Mouse (Mus musculus): ENCODE results near the gene Klhl22. TPM values are rescaled to one million over a fixed set of nuclear protein-coding genes. Genes with fewer than 3 reads are reported as not detected.

The Klhl22 gene
- total and polyA plus RNA-seq, 3 experiments = not detected

GRCm38 (mm10) chr16:17802456-17802838, 43.0 kb downstream of the Klhl22 start:
- H3K27me3 ChIP-seq (replicated peaks) = peaks cover 44% of the 10 kb centered on the region
- H3K4me1 ChIP-seq (ENCODE audit: control insufficient read depth in 1 of 2, insufficient read depth in 2 of 2) = no peaks in the 10 kb centered on the region
- in situ Hi-C loops (cut with MboI; ENCODE audit: low pct_ligation_motif_present, low pct_unique_long_range_greater_than_20kb, low sequenced_read_pairs) = no loop called here
- no peaks in the 10 kb centered on the region for H3K79me2 ChIP-seq (replicated peaks; ENCODE audit: control insufficient read depth, extremely low read depth, insufficient read depth, poor library complexity, severe bottlenecking)
- no peak overlapping the region for H3K9ac ChIP-seq (ENCODE audit: insufficient read depth, low read depth)
- H3K36me3 ChIP-seq (replicated peaks in 1 of 2; ENCODE audit: control insufficient read depth in 1 of 2, insufficient read depth in 1 of 2, low read length in 1 of 2) = no peaks in the 10 kb centered on the region
- no peak overlapping the region for H3K27ac ChIP-seq (ENCODE audit: insufficient read depth, low read depth)
- dilution Hi-C loops (cut with MboI; ENCODE audit: extremely low pct_ligation_motif_present, extremely low pct_unique_long_range_greater_than_20kb, low sequenced_read_pairs) = no loop called here
- no peak for TF ChIP-seq EP300 (IDR thresholded peaks at IDR 0.05; ENCODE audit: low read length)
- TF ChIP-seq RAD21 (IDR thresholded peaks at IDR 0.05; ENCODE audit: low read depth, low read length) = no peak
- no peak for TF ChIP-seq MAX (IDR thresholded peaks at IDR 0.05; ENCODE audit: low read length)
- TF ChIP-seq POLR2A (IDR thresholded peaks at IDR 0.05; ENCODE audit: low read depth, low read length) = no peak
- no peak for TF ChIP-seq ZMIZ1 (IDR thresholded peaks at IDR 0.05; ENCODE audit: low read depth, low read length)
- H3K9me3 ChIP-seq (replicated peaks; ENCODE audit: low read length) = peaks cover 24% of the 10 kb centered on the region
- H3K4me3 ChIP-seq (replicated peaks in 1 of 3; ENCODE audit: low read depth in 2 of 3, low read length in 2 of 3, poor library complexity in 1 of 3) = no peak overlapping the region
- DNase-seq (ENCODE audit: extremely low read depth) = no peak
- no peak overlapping the region for H3K4me2 ChIP-seq (ENCODE audit: insufficient read depth, low read depth, poor library complexity, severe bottlenecking)

- DNase-seq (ENCODE audit: extremely low read depth) = no peak
- Histone ChIP-seq H3K4me2 (ENCODE audit: insufficient read depth, low read depth, poor library complexity, severe bottlenecking) (no peak overlapping the region), H3K4me1 (ENCODE audit: control insufficient read depth in 1 of 2, insufficient read depth in 2 of 2) (no peaks in the 10 kb centered on the region), H3K4me3 (replicated peaks in 1 of 3; ENCODE audit: low read depth in 2 of 3, low read length in 2 of 3, poor library complexity in 1 of 3) (no peak overlapping the region), H3K27me3 (replicated peaks) (peaks cover 50% of the 10 kb centered on the region), H3K9ac (ENCODE audit: insufficient read depth, low read depth) (no peak overlapping the region), H3K27ac (ENCODE audit: insufficient read depth, low read depth) (no peak overlapping the region), H3K9me3 (replicated peaks; ENCODE audit: low read length) (peaks cover 18% of the 10 kb centered on the region), H3K36me3 (replicated peaks in 1 of 2; ENCODE audit: control insufficient read depth in 1 of 2, insufficient read depth in 1 of 2, low read length in 1 of 2) (no peaks in the 10 kb centered on the region), H3K79me2 (replicated peaks; ENCODE audit: control insufficient read depth, extremely low read depth, insufficient read depth, poor library complexity, severe bottlenecking) (no peaks in the 10 kb centered on the region)
- TF ChIP-seq TCF12 (IDR thresholded peaks at IDR 0.05; ENCODE audit: low read depth, low read length) (no peak), ELF1 (IDR thresholded peaks at IDR 0.05; ENCODE audit: low read depth, low read length) (no peak), POLR2A (IDR thresholded peaks at IDR 0.05; ENCODE audit: low read depth, low read length) (no peak), ETS1 (conservative IDR thresholded peaks at IDR 0.05; ENCODE audit: low read depth, low read length) (no peak), USF1 (IDR thresholded peaks at IDR 0.05; ENCODE audit: low read depth, low read length) (no peak), CHD1 (IDR thresholded peaks at IDR 0.05; ENCODE audit: low read depth, low read length) (no peak), E2F4 (IDR thresholded peaks at IDR 0.05; ENCODE audit: insufficient replicate concordance, low read depth, low read length) (no peak), ZNF384 (IDR thresholded peaks at IDR 0.05; ENCODE audit: low read depth, low read length) (no peak), ZKSCAN1 (IDR thresholded peaks at IDR 0.05; ENCODE audit: borderline replicate concordance, low read depth, low read length) (no peak)
- dilution Hi-C loops (cut with MboI; ENCODE audit: extremely low pct_ligation_motif_present, extremely low pct_unique_long_range_greater_than_20kb, low sequenced_read_pairs) (no loop called here), in situ Hi-C loops (cut with MboI; ENCODE audit: low pct_ligation_motif_present, low pct_unique_long_range_greater_than_20kb, low sequenced_read_pairs) (no loop called here)
Observed at GRCm38 (mm10) chr16:17802839-17803674, 43.6 kb downstream of the Klhl22 start.

Measured in CH12.LX (cell line).